20 mouse cellular contexts compared by ENCODE assay signal in genomic region chr9:99165956-99166355, GRCm38 (mm10). TPM values are rescaled to one million over a fixed set of nuclear protein-coding genes. Genes with fewer than 3 reads are reported as not detected.
DNase-seq lines count a peak whose midpoint lies in the region; ATAC-seq lines count a peak whose summit lies in the region.
"Had no signal": no experiment of that assay in that cellular context is flagged by ENCODE, and none has a peak within 500 bp of the region (broad histone marks: within the 10 kb centered on the region; RNA-seq: fewer than 3 reads in every experiment).

No protein-coding gene starts in this region.

- peaks cover 10% of the 10 kb centered on the region; the same call in 1 of the 2 replicates for H3K4me1 ChIP-seq in limb, embryonic 15.5 days
- H3K4me1 ChIP-seq in limb, embryonic 10.5 days = peaks cover 5% of the 10 kb centered on the region; the same call in 1 of the 2 replicates
- H3K4me1 ChIP-seq in embryonic facial prominence, embryonic 10.5 days = peaks cover 29% of the 10 kb centered on the region
- peaks cover 26% of the 10 kb centered on the region for H3K4me1 ChIP-seq in embryonic facial prominence, embryonic 15.5 days
- H3K4me1 ChIP-seq in hindbrain, embryonic 13.5 days (replicated peaks) = peaks cover 5% of the 10 kb centered on the region; the same call in 1 of the 2 replicates

- H3K27ac ChIP-seq in limb, embryonic 15.5 days = 0 out of 2 replicates have a peak overlapping the region, but pooled peaks have one; percentile 38
- no peak overlapping the region for H3K27ac ChIP-seq in limb, embryonic 10.5 days
- peak overlapping the region; percentile 59 for H3K27ac ChIP-seq in embryonic facial prominence, embryonic 10.5 days (replicated peaks)
- H3K27ac ChIP-seq in embryonic facial prominence, embryonic 15.5 days (replicated peaks) = peak overlapping the region; percentile 28; the same call in 1 of the 2 replicates
- H3K27ac ChIP-seq in hindbrain, embryonic 13.5 days = no peak overlapping the region
- H3K27ac ChIP-seq: forebrain, embryonic 13.5 days; gastrocnemius, adult 2 months; hindbrain, embryonic 15.5 days had no signal

- 70% methylated on average over 6 of the region's 6 CpGs for WGBS in limb, embryonic 15.5 days
- 81% methylated on average over 6 of the region's 6 CpGs for WGBS in limb, embryonic 10.5 days
- WGBS in embryonic facial prominence, embryonic 10.5 days = 77% methylated on average over 6 of the region's 6 CpGs
- WGBS in embryonic facial prominence, embryonic 15.5 days = 63% methylated on average over 6 of the region's 6 CpGs
- 79% methylated on average over 6 of the region's 6 CpGs for WGBS in hindbrain, embryonic 13.5 days

- H3K9ac ChIP-seq in limb, embryonic 15.5 days = no peak overlapping the region
- no peak overlapping the region for H3K9ac ChIP-seq in embryonic facial prominence, embryonic 15.5 days
- H3K9ac ChIP-seq in hindbrain, embryonic 13.5 days = no peak overlapping the region
- H3K9ac ChIP-seq: forebrain, embryonic 13.5 days; heart, embryonic 12.5 days; hindbrain, embryonic 15.5 days had no signal

- H3K4me3 ChIP-seq in limb, embryonic 15.5 days = no peak overlapping the region
- H3K4me3 ChIP-seq in limb, embryonic 10.5 days = no peak overlapping the region
- H3K4me3 ChIP-seq in embryonic facial prominence, embryonic 10.5 days = no peak overlapping the region
- no peak overlapping the region for H3K4me3 ChIP-seq in embryonic facial prominence, embryonic 15.5 days (replicated peaks)
- no peak overlapping the region for H3K4me3 ChIP-seq in hindbrain, embryonic 13.5 days
- H3K4me3 ChIP-seq: forebrain, embryonic 13.5 days; gastrocnemius, adult 2 months; heart, embryonic 12.5 days; hindbrain, embryonic 10.5 days; hindbrain, embryonic 15.5 days had no signal

- H3K36me3 ChIP-seq in limb, embryonic 15.5 days = no peaks in the 10 kb centered on the region
- no peaks in the 10 kb centered on the region for H3K36me3 ChIP-seq in limb, embryonic 10.5 days
- no peaks in the 10 kb centered on the region for H3K36me3 ChIP-seq in embryonic facial prominence, embryonic 10.5 days (replicated peaks)
- no peaks in the 10 kb centered on the region for H3K36me3 ChIP-seq in embryonic facial prominence, embryonic 15.5 days
- no peaks in the 10 kb centered on the region for H3K36me3 ChIP-seq in hindbrain, embryonic 13.5 days
- H3K36me3 ChIP-seq: heart, embryonic 12.5 days; hindbrain, embryonic 10.5 days; hindbrain, embryonic 15.5 days had no signal

- no peak overlapping the region for H3K4me2 ChIP-seq in limb, embryonic 15.5 days
- H3K4me2 ChIP-seq in embryonic facial prominence, embryonic 15.5 days (replicated peaks) = no peak overlapping the region
- H3K4me2 ChIP-seq in hindbrain, embryonic 13.5 days = no peak overlapping the region
- H3K4me2 ChIP-seq: forebrain, embryonic 13.5 days; heart, embryonic 12.5 days; hindbrain, embryonic 15.5 days had no signal

- ATAC-seq in limb, embryonic 15.5 days (ENCODE audit: insufficient number of reproducible peaks, low FRiP score, low TSS enrichment, low read depth) = no peak
- no peak for ATAC-seq in embryonic facial prominence, embryonic 15.5 days (ENCODE audit: insufficient number of reproducible peaks, low FRiP score, low TSS enrichment, low read depth)
- no peak for ATAC-seq in CD4-positive, CD25-positive, alpha-beta regulatory T cell, adult 4 months
- ATAC-seq in hindbrain, embryonic 13.5 days (ENCODE audit: low FRiP score) = no peak
- ATAC-seq: forebrain, embryonic 13.5 days; intestine, embryonic 16.5 days had no signal

- H3K27me3 ChIP-seq in limb, embryonic 15.5 days = no peaks in the 10 kb centered on the region
- H3K27me3 ChIP-seq in limb, embryonic 10.5 days (ENCODE audit: low read depth, poor library complexity, severe bottlenecking) = no peaks in the 10 kb centered on the region
- no peaks in the 10 kb centered on the region for H3K27me3 ChIP-seq in embryonic facial prominence, embryonic 10.5 days (replicated peaks; ENCODE audit: low read depth, poor library complexity, severe bottlenecking)
- H3K27me3 ChIP-seq in embryonic facial prominence, embryonic 15.5 days = no peaks in the 10 kb centered on the region
- 0 out of 2 replicates have a peak, but pooled peaks cover 2% of the 10 kb centered on the region for H3K27me3 ChIP-seq in hindbrain, embryonic 13.5 days
- H3K27me3 ChIP-seq: CH12.LX; forebrain, embryonic 13.5 days; hindbrain, embryonic 15.5 days had no signal

- no peaks in the 10 kb centered on the region for H3K9me3 ChIP-seq in limb, embryonic 15.5 days
- no peaks in the 10 kb centered on the region for H3K9me3 ChIP-seq in limb, embryonic 10.5 days (replicated peaks)
- H3K9me3 ChIP-seq in embryonic facial prominence, embryonic 10.5 days = no peaks in the 10 kb centered on the region
- H3K9me3 ChIP-seq in embryonic facial prominence, embryonic 15.5 days (replicated peaks) = no peaks in the 10 kb centered on the region
- H3K9me3 ChIP-seq in hindbrain, embryonic 13.5 days = no peaks in the 10 kb centered on the region
- H3K9me3 ChIP-seq: forebrain, embryonic 13.5 days; heart, embryonic 12.5 days; hindbrain, embryonic 10.5 days; hindbrain, embryonic 15.5 days had no signal

- DNase-seq in limb, embryonic 10.5 days (ENCODE audit: low spot score) = no peak
- DNase-seq in NIH3T3 (ENCODE audit: low read depth) = peak; percentile 48
- no peak for DNase-seq in embryonic facial prominence, embryonic 10.5 days (ENCODE audit: low spot score)
- DNase-seq: adrenal gland, postnatal 25 days; cerebellum, adult 11 months; cerebellum, adult 8-10 months; cerebellum, postnatal 14 days; gastrocnemius, adult 2 months; gastrocnemius, postnatal 25 days; kidney, adult 2 months had no signal

RNA-seq across cellular contexts. Expression of gene Pik3cb, which starts 25.5 kb away (rescaled TPM):
- polyA plus RNA-seq in limb, embryonic 15.5 days (2015; fragmentation: Nextera tagmentation; extraction: Ambion mirVana) = 1.8 and 2.1 TPM in 2 replicates
- polyA plus RNA-seq in limb, embryonic 10.5 days (2016; fragmentation: Nextera tagmentation; extraction: Ambion mirVana) = 0.78 and 1.1 TPM in 2 replicates
- 1.3 and 1.4 TPM in 2 replicates for polyA plus RNA-seq in embryonic facial prominence, embryonic 10.5 days (2016; fragmentation: Nextera tagmentation; extraction: Ambion mirVana)
- polyA plus RNA-seq in embryonic facial prominence, embryonic 15.5 days (2015; fragmentation: Nextera tagmentation; extraction: Ambion mirVana) = 1.3 and 1.6 TPM in 2 replicates
- polyA plus RNA-seq in CD4-positive, CD25-positive, alpha-beta regulatory T cell, adult 4 months (2017; shearing (Covaris generic)) = 1 to 10 TPM in 1 of 2 experiments, under 1 TPM in 1; 0.81 to 1.3 TPM
- polyA plus RNA-seq in hindbrain, embryonic 13.5 days (2015; fragmentation: Nextera tagmentation; extraction: Ambion mirVana) = 3.2 and 4.3 TPM in 2 replicates

Comparison
In these comparisons a context has a peak if more than half of its experiments do, and no peak if none do; other contexts are left out.
1. H3K27ac ChIP-seq: peak in limb, embryonic 15.5 days (single experiment), embryonic facial prominence, embryonic 10.5 days (single experiment) and embryonic facial prominence, embryonic 15.5 days (single experiment); none in limb, embryonic 10.5 days (single experiment) and hindbrain, embryonic 13.5 days (single experiment).